Mouse (Mus musculus): ENCODE results near the gene Gm4565. TPM values are rescaled to one million over a fixed set of nuclear protein-coding genes. Genes with fewer than 3 reads are reported as not detected.

Gm4565 gene
- not detected for polyA plus RNA-seq (2015; fragmentation: Illumina TruSeq; extraction: RNeasy Lipid Tissue Mini Kit (QIAGEN cat#74804); ENCODE audit: insufficient read depth, low read depth, low replicate concordance)

DNA sequence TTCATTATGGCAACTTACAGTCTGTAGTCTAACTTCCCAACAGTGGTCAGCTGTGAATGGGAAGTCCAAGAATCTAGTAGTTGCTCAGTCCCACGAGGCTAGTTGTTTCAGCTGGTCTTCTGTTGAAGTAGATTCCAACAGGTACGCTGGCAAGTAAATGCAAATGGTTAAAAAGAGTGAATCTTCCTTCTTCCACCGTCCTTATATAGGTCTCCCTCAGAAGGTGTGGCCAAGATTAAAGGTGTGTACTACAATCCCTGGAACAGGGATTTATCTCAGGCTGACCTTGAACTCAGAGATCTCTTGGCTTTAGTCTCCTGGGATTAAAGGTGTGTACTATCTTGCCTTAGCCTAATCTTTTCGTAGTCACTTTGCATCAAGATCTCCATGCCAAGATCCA, at the start of gene Gm4565:
Gene Gm4565, minus strand, starts transcription at position 101 of the 400 bp plus-strand sequence.

DNA sequence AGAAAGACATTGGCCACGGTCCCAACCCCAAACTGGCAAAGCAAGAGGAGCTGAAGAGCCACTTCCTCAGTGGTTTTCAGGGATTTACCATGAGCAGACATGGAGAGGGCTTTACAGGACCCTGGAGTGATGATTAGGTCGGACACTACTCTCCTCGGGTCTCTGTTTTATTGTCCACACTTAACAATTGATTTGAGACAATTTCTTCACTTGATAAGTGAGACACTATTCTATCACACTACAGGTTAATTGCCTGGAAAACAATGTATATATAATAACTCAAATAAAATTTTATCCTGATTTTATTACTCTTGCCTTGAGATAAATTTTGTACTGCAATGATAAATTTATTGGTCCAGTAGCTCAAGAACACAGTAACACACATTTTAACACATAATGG, 22.7 kb downstream of the Gm4565 start, which contains the start of gene Gm4201:
Gene Gm4201, minus strand, starts transcription at position 101 of the 400 bp plus-strand sequence.

DNA sequence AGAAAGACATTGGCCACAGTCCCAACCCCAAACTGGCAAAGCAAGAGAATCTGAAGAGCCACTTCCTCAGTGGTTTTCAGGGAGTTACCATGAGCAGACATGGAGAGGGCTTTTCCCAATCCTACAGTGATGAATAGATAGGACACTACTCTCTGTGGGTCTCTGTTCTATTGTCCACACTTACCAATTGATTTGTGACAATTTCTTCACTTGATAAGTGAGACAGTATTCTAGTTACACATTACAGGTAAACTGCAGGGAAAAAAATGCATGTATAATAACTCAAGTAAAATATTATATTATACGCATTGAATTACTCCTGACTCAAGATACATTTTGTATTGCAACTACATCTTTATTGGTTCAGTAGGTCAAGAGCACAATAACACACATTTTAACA, 53.1 kb downstream of the Gm4565 start, which contains the start of gene Gm8677:
Gene Gm8677, minus strand, starts transcription at position 101 of the 400 bp plus-strand sequence.

Other genes with a start within 250 kb of the Gm4565 start
- not detected for gene Gm8660, start 217.1 kb downstream of the Gm4565 start, polyA plus RNA-seq (2015; fragmentation: Illumina TruSeq; extraction: RNeasy Lipid Tissue Mini Kit (QIAGEN cat#74804); ENCODE audit: insufficient read depth, low read depth, low replicate concordance)
- gene Vmn1r148, start 174.5 kb downstream of the Gm4565 start, polyA plus RNA-seq (2015; fragmentation: Illumina TruSeq; extraction: RNeasy Lipid Tissue Mini Kit (QIAGEN cat#74804); ENCODE audit: insufficient read depth, low read depth, low replicate concordance), result not detected
- gene Vmn1r149, start 149.9 kb downstream of the Gm4565 start, polyA plus RNA-seq (2015; fragmentation: Illumina TruSeq; extraction: RNeasy Lipid Tissue Mini Kit (QIAGEN cat#74804); ENCODE audit: insufficient read depth, low read depth, low replicate concordance), result not detected
- gene Gm10665, start 124.1 kb downstream of the Gm4565 start, polyA plus RNA-seq (2015; fragmentation: Illumina TruSeq; extraction: RNeasy Lipid Tissue Mini Kit (QIAGEN cat#74804); ENCODE audit: insufficient read depth, low read depth, low replicate concordance), result not detected
- gene Vmn1r151, start 88.4 kb downstream of the Gm4565 start, polyA plus RNA-seq (2015; fragmentation: Illumina TruSeq; extraction: RNeasy Lipid Tissue Mini Kit (QIAGEN cat#74804); ENCODE audit: insufficient read depth, low read depth, low replicate concordance), result not detected
- gene Vmn1r152, start 65.2 kb downstream of the Gm4565 start, polyA plus RNA-seq (2015; fragmentation: Illumina TruSeq; extraction: RNeasy Lipid Tissue Mini Kit (QIAGEN cat#74804); ENCODE audit: insufficient read depth, low read depth, low replicate concordance), result not detected
- gene Gm8677, start 53.2 kb downstream of the Gm4565 start, polyA plus RNA-seq (2015; fragmentation: Illumina TruSeq; extraction: RNeasy Lipid Tissue Mini Kit (QIAGEN cat#74804); ENCODE audit: insufficient read depth, low read depth, low replicate concordance), result not detected
- gene Gm4201, start 22.8 kb downstream of the Gm4565 start, polyA plus RNA-seq (2015; fragmentation: Illumina TruSeq; extraction: RNeasy Lipid Tissue Mini Kit (QIAGEN cat#74804); ENCODE audit: insufficient read depth, low read depth, low replicate concordance), result not detected
- gene Vmn1r155, start 69.9 kb upstream of the Gm4565 start, polyA plus RNA-seq (2015; fragmentation: Illumina TruSeq; extraction: RNeasy Lipid Tissue Mini Kit (QIAGEN cat#74804); ENCODE audit: insufficient read depth, low read depth, low replicate concordance), result not detected
- gene Gm8693, start 104.2 kb upstream of the Gm4565 start, polyA plus RNA-seq (2015; fragmentation: Illumina TruSeq; extraction: RNeasy Lipid Tissue Mini Kit (QIAGEN cat#74804); ENCODE audit: insufficient read depth, low read depth, low replicate concordance), result not detected
- gene Gm4567, start 131.6 kb upstream of the Gm4565 start, polyA plus RNA-seq (2015; fragmentation: Illumina TruSeq; extraction: RNeasy Lipid Tissue Mini Kit (QIAGEN cat#74804); ENCODE audit: insufficient read depth, low read depth, low replicate concordance), result not detected
- gene Vmn1r157, start 173.6 kb upstream of the Gm4565 start, polyA plus RNA-seq (2015; fragmentation: Illumina TruSeq; extraction: RNeasy Lipid Tissue Mini Kit (QIAGEN cat#74804); ENCODE audit: insufficient read depth, low read depth, low replicate concordance), result not detected
- not detected for gene Vmn1r158, start 202.7 kb upstream of the Gm4565 start, polyA plus RNA-seq (2015; fragmentation: Illumina TruSeq; extraction: RNeasy Lipid Tissue Mini Kit (QIAGEN cat#74804); ENCODE audit: insufficient read depth, low read depth, low replicate concordance)